Mouse (Mus musculus) cerebellum, adult 2 months (tissue): ENCODE data around the gene Entpd8.

ENCODE experiments used
- CTCF ChIP-seq: fragments of 200-500 bp; IDR thresholded peaks from 2 replicates; pipeline ENCODE4 v1.5.1; 2011; ENCODE audit warnings: low read depth, mild to moderate bottlenecking, control low read depth, low read length, moderate library complexity, borderline replicate concordance; ENCODE audit not compliant: insufficient read depth
- POLR2A ChIP-seq: fragments of 200-500 bp; IDR thresholded peaks from 2 replicates; pipeline ENCODE4 v1.6.1; 2011; ENCODE audit warnings: low read length, control low read depth, borderline replicate concordance; ENCODE audit not compliant: insufficient read depth

- TF ChIP-seq POLR2A: no peak
- TF ChIP-seq CTCF: no peak
Observed at GRCm38 (mm10) chr2:25080076-25080475, at the start of gene Entpd8.
